Mouse (Mus musculus) kidney, adult 2 months (tissue): Measurements from ENCODE around the gene Dgkb.

Experiments used
- CTCF ChIP-seq: fragments of 200-500 bp; conservative IDR thresholded peaks from 2 replicates; pipeline ENCODE4 v1.5.1; 2011; ENCODE audit warnings: low read depth, mild to moderate bottlenecking, control low read depth, low read length, moderate library complexity, mixed read lengths; ENCODE audit not compliant: insufficient read depth, insufficient read length
- POLR2A ChIP-seq: fragments of 200-500 bp; IDR thresholded peaks from one replicate; pipeline ENCODE4 v1.6.1; 2011; ENCODE audit warnings: low read depth, low read length, control low read depth

DNA sequence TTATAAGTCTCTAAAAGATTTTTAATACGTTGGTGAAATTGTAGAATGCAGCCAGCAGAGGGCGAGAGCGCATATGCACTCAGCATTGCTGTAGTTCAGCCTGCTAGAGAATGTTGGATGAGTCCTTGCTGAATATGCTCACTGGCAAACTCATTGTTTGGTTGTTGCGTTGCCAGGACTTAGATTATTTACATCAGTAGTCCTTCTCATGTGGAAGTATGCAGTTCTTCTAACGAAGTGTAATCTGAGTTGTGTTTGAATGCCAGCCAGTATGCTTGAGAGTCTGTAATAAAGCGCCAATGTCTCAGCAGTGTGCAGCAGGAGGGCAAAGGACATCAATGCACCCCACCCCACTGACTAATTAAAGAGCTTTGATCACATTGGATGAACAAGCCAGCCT is 525.1 kb downstream of the Dgkb start:
- TF ChIP-seq CTCF, result peak; percentile 70
- no peak for TF ChIP-seq POLR2A
